Mouse (Mus musculus) liver, embryonic 11.5 days (tissue): ENCODE data around the gene Ifrd2. TPM values are rescaled to one million over a fixed set of nuclear protein-coding genes. Genes with fewer than 3 reads are reported as not detected.

Source experiments
- ATAC-seq: fragments of 200-750 bp; cut with Nextera tagmentation; replicated peaks from 2 replicates; pipeline ENCODE4 v1.8.0; 2017; ENCODE audit warnings: moderate number of reproducible peaks, mild to moderate bottlenecking, moderate TSS enrichment, moderate library complexity; ENCODE audit not compliant: low FRiP score
- DNase-seq: peaks from one replicate; pipeline ENCODE4 v3.0.0-alpha.2; 2017; ENCODE audit warnings: low spot score
- H3K27ac ChIP-seq: fragments of 300-500 bp; sonication (generic); 2 replicates; pipeline ENCODE4 v1.5.1; 2014; ENCODE audit warnings: mild to moderate bottlenecking, low read depth, low read length, control low read depth
- H3K27me3 ChIP-seq: fragments of 300-500 bp; sonication (generic); replicated peaks from 2 replicates; pipeline ENCODE4 v1.6.1; 2014; ENCODE audit warnings: low read length, mixed read lengths; ENCODE audit not compliant: control insufficient read depth, insufficient read depth
- H3K36me3 ChIP-seq: fragments of 300-500 bp; sonication (generic); 2 replicates; pipeline ENCODE4 v1.6.1; 2014; ENCODE audit warnings: mild to moderate bottlenecking, low read length, moderate library complexity, mixed read lengths; ENCODE audit not compliant: control insufficient read depth, insufficient read depth
- H3K4me1 ChIP-seq: fragments of 300-500 bp; sonication (generic); replicated peaks from 2 replicates; pipeline ENCODE4 v1.6.1; 2014; ENCODE audit warnings: low read length, mixed read lengths; ENCODE audit not compliant: control insufficient read depth, insufficient read depth
- H3K4me2 ChIP-seq: fragments of 300-500 bp; sonication (generic); 2 replicates; pipeline ENCODE4 v1.6.1; 2014; ENCODE audit warnings: mild to moderate bottlenecking, control low read depth, moderate library complexity
- H3K4me3 ChIP-seq: fragments of 300-500 bp; sonication (generic); 2 replicates; pipeline ENCODE4 v1.5.1; 2014; ENCODE audit warnings: low read depth, low read length, control low read depth
- H3K9ac ChIP-seq: fragments of 300-500 bp; sonication (generic); 2 replicates; pipeline ENCODE4 v1.6.1; 2014; ENCODE audit warnings: low read depth, low read length, control low read depth
- H3K9me3 ChIP-seq: fragments of 300-500 bp; sonication (generic); 2 replicates; pipeline ENCODE4 v1.6.1; 2016; ENCODE audit warnings: low read length, inconsistent platforms, mixed read lengths; ENCODE audit not compliant: control insufficient read depth
- WGBS: fragments of 180-500 bp; shearing (Covaris S2); extraction: QIAGEN DNeasy Blood & Tissue Kit; methylation state at CpG from one replicate; pipeline ENCODE4 v1.1.7; 2014; 5-methylcytosine and 5-hydroxymethylcytosine counted together
- polyA plus RNA-seq: library from polyadenylated mRNA; unstranded; fragments of >200 nt; fragmentation: Nextera tagmentation; extraction: Ambion mirVana; gene quantifications from 2 replicates; pipeline ENCODE4 v1.2.1, GENCODE M21; 2014

Gene Ifrd2
- polyA plus RNA-seq, 1 experiment from 2014 or later = 219 TPM

- Histone ChIP-seq H3K4me3 (peak within 1 kb of the TSS; percentile 51), H3K27me3 (no peaks in the 10 kb centered on the region), H3K36me3 (peaks cover 21% of the 10 kb centered on the region), H3K9ac (peak within 1 kb of the TSS; percentile 71), H3K9me3 (no peaks in the 10 kb centered on the region), H3K4me1 (peaks cover 32% of the 10 kb centered on the region), H3K4me2 (peak within 1 kb of the TSS; percentile 88), H3K27ac (peak within 1 kb of the TSS; percentile 74)
- ATAC-seq = peak; percentile 78
- DNase-seq = peak; percentile 84
- 30% methylated on average over 16 of the region's 16 CpGs for WGBS
These were observed 10.9 kb upstream of the Ifrd2 start, which contains the start of gene Hyal1 for GRCm38 (mm10) chr9:107576357-107577107. Gene Hyal1, plus strand, starts transcription at chr9:107576927.

- H3K27me3 ChIP-seq = no peaks in the 10 kb centered on the region
- H3K4me2 ChIP-seq = no peak overlapping the region
- H3K4me3 ChIP-seq = no peak overlapping the region
- H3K4me1 ChIP-seq = peaks cover 31% of the 10 kb centered on the region
- no peaks in the 10 kb centered on the region for H3K9me3 ChIP-seq
- H3K9ac ChIP-seq = no peak overlapping the region
- peaks cover 10% of the 10 kb centered on the region for H3K36me3 ChIP-seq
- ATAC-seq = no peak
- no peak overlapping the region for H3K27ac ChIP-seq
- WGBS = 90% methylated on average over 10 of the region's 10 CpGs
- no peak for DNase-seq
These were observed 9.6 kb upstream of the Ifrd2 start for GRCm38 (mm10) chr9:107577871-107578270.

GRCm38 (mm10) chr9:107578587-107578986 is 8.9 kb upstream of the Ifrd2 start, which contains the start of gene Naa80:
Gene Naa80, plus strand, starts transcription at chr9:107578887.
- Histone ChIP-seq H3K4me2 (no peak within 1 kb of the TSS), H3K4me1 (peaks cover 35% of the 10 kb centered on the region), H3K27me3 (no peaks in the 10 kb centered on the region), H3K4me3 (no peak within 1 kb of the TSS), H3K9me3 (no peaks in the 10 kb centered on the region), H3K27ac (no peak within 1 kb of the TSS), H3K9ac (no peak within 1 kb of the TSS), H3K36me3 (peaks cover 8% of the 10 kb centered on the region)
- DNase-seq (no peak), ATAC-seq (no peak)
- WGBS = 83% methylated on average over 3 of the region's 3 CpGs

GRCm38 (mm10) chr9:107579023-107579900 is 8.2 kb upstream of the Ifrd2 start:
- peaks cover 7% of the 10 kb centered on the region; the same call in 1 of the 2 replicates for H3K36me3 ChIP-seq
- no peak overlapping the region for H3K4me3 ChIP-seq
- H3K4me2 ChIP-seq = no peak overlapping the region
- 95% methylated on average over 14 of the region's 14 CpGs for WGBS
- H3K9me3 ChIP-seq = no peaks in the 10 kb centered on the region
- no peak for DNase-seq
- no peak overlapping the region for H3K27ac ChIP-seq
- ATAC-seq = no peak
- H3K4me1 ChIP-seq = peaks cover 35% of the 10 kb centered on the region
- H3K9ac ChIP-seq = no peak overlapping the region
- H3K27me3 ChIP-seq = no peaks in the 10 kb centered on the region

- Histone ChIP-seq H3K4me3 (peak within 1 kb of the TSS; percentile 60), H3K27me3 (no peaks in the 10 kb centered on the region), H3K4me2 (peak within 1 kb of the TSS; percentile 89), H3K9me3 (no peaks in the 10 kb centered on the region), H3K27ac (peak within 1 kb of the TSS; percentile 95), H3K4me1 (peaks cover 35% of the 10 kb centered on the region), H3K9ac (peak within 1 kb of the TSS; percentile 86), H3K36me3 (peaks cover 7% of the 10 kb centered on the region; the same call in 1 of the 2 replicates)
- DNase-seq = peak; percentile 79
- ATAC-seq = peak; percentile 78
- WGBS = under 1% methylated on average over 32 of the region's 32 CpGs
These were observed 6.7 kb upstream of the Ifrd2 start, which contains the start of gene Hyal3 for GRCm38 (mm10) chr9:107580501-107581317. Gene Hyal3, plus strand, starts transcription at chr9:107580818.

GRCm38 (mm10) chr9:107581584-107581983 is 5.9 kb upstream of the Ifrd2 start:
- 52% methylated on average over 4 of the region's 4 CpGs for WGBS
- Histone ChIP-seq H3K27ac (peak overlapping the region; percentile 95), H3K27me3 (no peaks in the 10 kb centered on the region), H3K4me3 (peak overlapping the region; percentile 60), H3K4me1 (peaks cover 32% of the 10 kb centered on the region), H3K9ac (peak overlapping the region; percentile 86), H3K4me2 (peak overlapping the region; percentile 89), H3K36me3 (peaks cover 7% of the 10 kb centered on the region; the same call in 1 of the 2 replicates), H3K9me3 (no peaks in the 10 kb centered on the region)
- DNase-seq (no peak), ATAC-seq (no peak)

GRCm38 (mm10) chr9:107582509-107583062 is 4.9 kb upstream of the Ifrd2 start:
- no peaks in the 10 kb centered on the region for H3K9me3 ChIP-seq
- WGBS = 88% methylated on average over 7 of the region's 7 CpGs
- H3K4me2 ChIP-seq = peak overlapping the region; percentile 89
- no peak for ATAC-seq
- 0 out of 2 replicates have a peak overlapping the region, but pooled peaks have one; percentile 5 for H3K4me3 ChIP-seq
- H3K36me3 ChIP-seq = peaks cover 7% of the 10 kb centered on the region; the same call in 1 of the 2 replicates
- H3K4me1 ChIP-seq = peaks cover 27% of the 10 kb centered on the region
- no peak for DNase-seq
- H3K9ac ChIP-seq = peak overlapping the region; percentile 86
- peak overlapping the region; percentile 34; the same call in 1 of the 2 replicates for H3K27ac ChIP-seq
- no peaks in the 10 kb centered on the region for H3K27me3 ChIP-seq
